Mouse (Mus musculus): ENCODE measurements at regions not wholly inside any gene's neighbourhood (a gene's known extent, or its start where the extent isn't known, plus 50 kb on each side); places are given as distances from the start of the nearest gene placed in this dataset.

GRCm38 (mm10) chr15:27232804-27233203 lies 233.7 kb upstream of the Ank start:
- Histone ChIP-seq H3K36me3 (replicated peaks) (no peaks in the 10 kb centered on the region), H3K27ac (no peak overlapping the region), H3K4me1 (no peaks in the 10 kb centered on the region), H3K9me3 (no peaks in the 10 kb centered on the region), H3K27me3 (ENCODE audit: poor library complexity, severe bottlenecking) (no peaks in the 10 kb centered on the region), H3K4me3 (no peak overlapping the region)
- DNase-seq (ENCODE audit: extremely low spot score, low spot score): no peak
- WGBS: 92% methylated on average over 5 of the region's 5 CpGs

GRCm38 (mm10) chr15:27234770-27235169 lies 231.7 kb upstream of the Ank start:
- Histone ChIP-seq H3K4me1 (no peaks in the 10 kb centered on the region), H3K9me3 (no peaks in the 10 kb centered on the region), H3K36me3 (replicated peaks) (no peaks in the 10 kb centered on the region), H3K27ac (no peak overlapping the region), H3K27me3 (ENCODE audit: poor library complexity, severe bottlenecking) (no peaks in the 10 kb centered on the region), H3K4me3 (no peak overlapping the region)
- peak; percentile 59 for DNase-seq (ENCODE audit: extremely low spot score, low spot score)
- WGBS: 19% methylated on average over 4 of the region's 4 CpGs

- no peak overlapping the region for H3K4me3 ChIP-seq
- no peaks in the 10 kb centered on the region for H3K4me1 ChIP-seq
- no peak overlapping the region for H3K27ac ChIP-seq
- WGBS: 100% methylated on average over 1 of the region's 1 CpGs
- no peaks in the 10 kb centered on the region for H3K9me3 ChIP-seq
- DNase-seq (ENCODE audit: extremely low spot score, low spot score): no peak
- no peaks in the 10 kb centered on the region for H3K36me3 ChIP-seq (replicated peaks)
- H3K27me3 ChIP-seq (ENCODE audit: poor library complexity, severe bottlenecking): no peaks in the 10 kb centered on the region
Measured at GRCm38 (mm10) chr15:27238301-27238700, 228.2 kb upstream of the Ank start.

GRCm38 (mm10) chr15:27246302-27246701 lies 220.2 kb upstream of the Ank start:
- WGBS: 84% methylated on average over 3 of the region's 3 CpGs
- Histone ChIP-seq H3K4me1 (no peaks in the 10 kb centered on the region), H3K27ac (no peak overlapping the region), H3K9me3 (no peaks in the 10 kb centered on the region), H3K27me3 (ENCODE audit: poor library complexity, severe bottlenecking) (no peaks in the 10 kb centered on the region), H3K4me3 (no peak overlapping the region), H3K36me3 (replicated peaks) (no peaks in the 10 kb centered on the region)
- DNase-seq (ENCODE audit: extremely low spot score, low spot score): no peak

GRCm38 (mm10) chr15:27258984-27259853 lies 207.3 kb upstream of the Ank start:
- DNase-seq (ENCODE audit: extremely low spot score, low spot score): no peak
- H3K27ac ChIP-seq: no peak overlapping the region
- WGBS: 84% methylated on average over 6 of the region's 6 CpGs
- no peaks in the 10 kb centered on the region for H3K27me3 ChIP-seq (ENCODE audit: poor library complexity, severe bottlenecking)
- no peak overlapping the region for H3K4me3 ChIP-seq
- no peaks in the 10 kb centered on the region for H3K9me3 ChIP-seq
- H3K36me3 ChIP-seq (replicated peaks): no peaks in the 10 kb centered on the region
- H3K4me1 ChIP-seq: no peaks in the 10 kb centered on the region

- Histone ChIP-seq H3K36me3 (replicated peaks) (no peaks in the 10 kb centered on the region), H3K27me3 (ENCODE audit: poor library complexity, severe bottlenecking) (no peaks in the 10 kb centered on the region), H3K4me3 (no peak overlapping the region), H3K4me1 (no peaks in the 10 kb centered on the region), H3K9me3 (no peaks in the 10 kb centered on the region), H3K27ac (no peak overlapping the region)
- DNase-seq (ENCODE audit: extremely low spot score, low spot score): no peak
- WGBS: 95% methylated on average over 2 of the region's 2 CpGs
Measured at GRCm38 (mm10) chr15:27259854-27260191, 206.7 kb upstream of the Ank start.

GRCm38 (mm10) chr15:27270203-27270602 lies 196.3 kb upstream of the Ank start:
- peaks cover 3% of the 10 kb centered on the region; the same call in 1 of the 2 replicates for H3K9me3 ChIP-seq

GRCm38 (mm10) chr15:27282279-27282678 lies 184.2 kb upstream of the Ank start:
- no peaks in the 10 kb centered on the region for H3K27me3 ChIP-seq (ENCODE audit: poor library complexity, severe bottlenecking)
- peaks cover 8% of the 10 kb centered on the region; the same call in 1 of the 2 replicates for H3K9me3 ChIP-seq
- H3K36me3 ChIP-seq (replicated peaks): no peaks in the 10 kb centered on the region
- no peak overlapping the region for H3K4me3 ChIP-seq
- 92% methylated on average over 1 of the region's 1 CpGs for WGBS
- no peaks in the 10 kb centered on the region for H3K4me1 ChIP-seq
- H3K27ac ChIP-seq: no peak overlapping the region
- DNase-seq (ENCODE audit: extremely low spot score, low spot score): no peak

More at GRCm38 (mm10) chr15:27270203-27270602, 196.3 kb upstream of the Ank start:
- DNase-seq (ENCODE audit: extremely low spot score, low spot score): no peak
- H3K4me1 ChIP-seq: no peaks in the 10 kb centered on the region
- WGBS: 100% methylated on average over 2 of the region's 2 CpGs
- H3K27ac ChIP-seq: no peak overlapping the region
- H3K36me3 ChIP-seq (replicated peaks): no peaks in the 10 kb centered on the region
- no peak overlapping the region for H3K4me3 ChIP-seq
- H3K27me3 ChIP-seq (ENCODE audit: poor library complexity, severe bottlenecking): no peaks in the 10 kb centered on the region

- no peaks in the 10 kb centered on the region for H3K4me1 ChIP-seq
- H3K36me3 ChIP-seq (replicated peaks): no peaks in the 10 kb centered on the region
- WGBS: 72% methylated on average over 4 of the region's 4 CpGs
- no peaks in the 10 kb centered on the region for H3K27me3 ChIP-seq (ENCODE audit: poor library complexity, severe bottlenecking)
- DNase-seq (ENCODE audit: extremely low spot score, low spot score): no peak
- no peak overlapping the region for H3K4me3 ChIP-seq
- no peaks in the 10 kb centered on the region for H3K9me3 ChIP-seq
- no peak overlapping the region for H3K27ac ChIP-seq
Measured at GRCm38 (mm10) chr15:27303856-27304255, 162.6 kb upstream of the Ank start.

- Histone ChIP-seq H3K9me3 (no peaks in the 10 kb centered on the region), H3K27me3 (ENCODE audit: poor library complexity, severe bottlenecking) (no peaks in the 10 kb centered on the region), H3K4me1 (no peaks in the 10 kb centered on the region), H3K27ac (no peak overlapping the region), H3K36me3 (replicated peaks) (no peaks in the 10 kb centered on the region), H3K4me3 (no peak overlapping the region)
- no peak for DNase-seq (ENCODE audit: extremely low spot score, low spot score)
- WGBS: 64% methylated on average over 7 of the region's 7 CpGs
Measured at GRCm38 (mm10) chr15:27304256-27304655, 162.2 kb upstream of the Ank start.

- H3K36me3 ChIP-seq (replicated peaks): no peaks in the 10 kb centered on the region
- no peak overlapping the region for H3K27ac ChIP-seq
- 93% methylated on average over 4 of the region's 4 CpGs for WGBS
- no peaks in the 10 kb centered on the region for H3K9me3 ChIP-seq
- H3K4me1 ChIP-seq: no peaks in the 10 kb centered on the region
- DNase-seq (ENCODE audit: extremely low spot score, low spot score): no peak
- no peak overlapping the region for H3K4me3 ChIP-seq
- H3K27me3 ChIP-seq (ENCODE audit: poor library complexity, severe bottlenecking): no peaks in the 10 kb centered on the region
Measured at GRCm38 (mm10) chr15:27305035-27305434, 161.4 kb upstream of the Ank start.

- DNase-seq (ENCODE audit: extremely low spot score, low spot score): no peak
- H3K27me3 ChIP-seq (ENCODE audit: poor library complexity, severe bottlenecking): no peaks in the 10 kb centered on the region
- no peaks in the 10 kb centered on the region for H3K36me3 ChIP-seq (replicated peaks)
Measured at GRCm38 (mm10) chr15:27308639-27309038, 157.8 kb upstream of the Ank start.

GRCm38 (mm10) chr15:27315964-27316745 lies 150.3 kb upstream of the Ank start:
- 52% methylated on average over 4 of the region's 4 CpGs for WGBS
- H3K27me3 ChIP-seq (ENCODE audit: poor library complexity, severe bottlenecking): no peaks in the 10 kb centered on the region

More at GRCm38 (mm10) chr15:27308639-27309038, 157.8 kb upstream of the Ank start:
- H3K4me3 ChIP-seq: no peak overlapping the region
- no peaks in the 10 kb centered on the region for H3K4me1 ChIP-seq
- 84% methylated on average over 4 of the region's 4 CpGs for WGBS
- H3K9me3 ChIP-seq: no peaks in the 10 kb centered on the region
- no peak overlapping the region for H3K27ac ChIP-seq

More at GRCm38 (mm10) chr15:27315964-27316745, 150.3 kb upstream of the Ank start:
- no peak overlapping the region for H3K4me3 ChIP-seq
- DNase-seq (ENCODE audit: extremely low spot score, low spot score): no peak
- no peaks in the 10 kb centered on the region for H3K4me1 ChIP-seq
- no peak overlapping the region for H3K27ac ChIP-seq
- H3K36me3 ChIP-seq (replicated peaks): no peaks in the 10 kb centered on the region
- no peaks in the 10 kb centered on the region for H3K9me3 ChIP-seq

All from forebrain, embryonic 10.5 days (tissue).